Mouse (Mus musculus) liver, postnatal 0 days (tissue): ENCODE measurements around the gene Vps13c.

Source experiments
- CTCF ChIP-seq: sonication (generic); IDR thresholded peaks from 2 replicates; pipeline ENCODE4 v1.5.1; 2016; ENCODE audit warnings: antibody characterized with exemption, low read depth
- EP300 ChIP-seq: IDR thresholded peaks from 2 replicates; pipeline ENCODE4 v1.6.1; 2016; ENCODE audit warnings: antibody characterized with exemption, low read depth, mild to moderate bottlenecking

- TF ChIP-seq CTCF (no peak), EP300 (no peak)
Measured at GRCm38 (mm10) chr9:67831359-67832045, 8.7 kb upstream of the Vps13c start.
